Mouse (Mus musculus): ENCODE measurements around the gene Sytl2. TPM values are rescaled to one million over a fixed set of nuclear protein-coding genes. Genes with fewer than 3 reads are reported as not detected.

Sytl2 gene
- polyA plus RNA-seq (2017; shearing (Covaris generic)), result 10 to 100 TPM; 25.2 to 28.4 TPM

DNA sequence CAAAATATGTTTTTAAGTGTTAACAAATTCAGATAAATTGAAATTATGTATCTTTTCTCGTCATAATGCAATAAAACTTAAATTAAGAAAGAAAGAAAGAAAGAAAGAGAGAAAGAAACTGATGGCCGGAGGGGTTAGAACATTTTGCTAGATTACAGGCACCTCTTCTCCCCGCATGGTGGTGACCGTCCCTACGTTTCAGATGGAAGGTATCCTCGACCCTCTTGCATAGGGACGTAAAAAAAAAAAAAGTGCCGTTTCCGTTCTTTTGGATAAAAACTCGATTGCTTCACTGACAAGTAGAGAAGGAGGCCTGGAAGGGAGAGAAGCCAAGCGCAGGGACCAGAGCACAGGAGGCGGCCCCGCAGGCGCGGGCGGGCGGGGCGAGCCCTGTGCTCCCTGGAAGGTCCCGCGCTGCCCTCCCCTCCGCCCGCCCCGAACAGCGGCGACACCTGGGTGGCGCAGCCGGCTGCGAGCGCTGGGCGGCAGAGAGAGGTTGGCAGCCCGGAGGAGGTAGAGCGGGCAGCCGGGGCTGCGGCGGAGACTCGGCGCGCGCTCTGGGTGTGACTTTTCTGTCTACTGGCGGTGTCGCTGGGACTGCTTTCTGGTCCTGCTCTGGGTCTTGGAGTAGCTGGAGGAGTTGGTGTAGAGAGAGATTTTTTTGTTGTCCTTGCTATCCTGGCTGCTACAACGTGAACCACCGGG, at the start of gene Sytl2:
Gene Sytl2, plus strand, starts transcription at position 311 of the 705 bp plus-strand sequence.
- peak; percentile 78 for ATAC-seq

- no peak for ATAC-seq
Measured at GRCm38 (mm10) chr7:90252946-90253345, 49.1 kb upstream of the Sytl2 start.

DNA sequence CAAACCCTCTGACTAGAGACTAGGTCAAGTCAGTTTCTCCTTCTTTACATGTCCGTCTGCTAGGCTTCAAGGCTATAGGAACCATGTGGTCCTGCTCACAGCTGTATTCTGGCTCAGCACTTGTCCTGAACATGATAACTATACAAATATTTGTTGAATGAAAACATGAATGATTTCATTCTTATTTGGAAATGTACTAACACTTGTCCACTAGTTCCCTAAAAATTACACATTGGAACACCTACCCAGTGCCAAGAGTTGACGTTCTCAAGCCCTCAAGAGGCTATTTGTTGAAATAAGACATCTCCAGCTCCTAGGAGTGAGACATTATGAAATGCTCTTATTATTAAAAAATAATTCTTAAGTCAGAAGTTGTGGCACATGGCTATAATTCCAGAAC, 43.4 kb upstream of the Sytl2 start:
- ATAC-seq, result no peak

DNA sequence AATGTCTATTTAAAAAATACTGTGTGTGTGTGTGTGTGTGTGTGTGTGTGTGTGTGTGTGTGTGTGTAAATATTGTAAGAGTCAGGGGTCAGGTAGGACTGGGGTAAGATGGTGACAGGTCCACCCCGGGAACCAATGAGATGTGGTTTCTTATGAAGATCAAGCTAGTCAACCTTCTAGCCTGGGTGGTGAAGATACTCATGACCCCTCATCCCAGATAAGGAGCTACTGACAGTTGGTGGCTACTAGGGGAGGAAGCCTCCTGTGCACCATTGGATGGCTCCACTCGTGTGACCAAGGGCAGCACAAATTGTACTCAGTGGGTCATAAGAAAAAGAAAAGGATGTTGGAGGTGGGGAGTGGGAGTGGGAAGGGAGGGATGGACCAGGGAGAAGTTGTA, 42.2 kb upstream of the Sytl2 start:
- ATAC-seq, result no peak

DNA sequence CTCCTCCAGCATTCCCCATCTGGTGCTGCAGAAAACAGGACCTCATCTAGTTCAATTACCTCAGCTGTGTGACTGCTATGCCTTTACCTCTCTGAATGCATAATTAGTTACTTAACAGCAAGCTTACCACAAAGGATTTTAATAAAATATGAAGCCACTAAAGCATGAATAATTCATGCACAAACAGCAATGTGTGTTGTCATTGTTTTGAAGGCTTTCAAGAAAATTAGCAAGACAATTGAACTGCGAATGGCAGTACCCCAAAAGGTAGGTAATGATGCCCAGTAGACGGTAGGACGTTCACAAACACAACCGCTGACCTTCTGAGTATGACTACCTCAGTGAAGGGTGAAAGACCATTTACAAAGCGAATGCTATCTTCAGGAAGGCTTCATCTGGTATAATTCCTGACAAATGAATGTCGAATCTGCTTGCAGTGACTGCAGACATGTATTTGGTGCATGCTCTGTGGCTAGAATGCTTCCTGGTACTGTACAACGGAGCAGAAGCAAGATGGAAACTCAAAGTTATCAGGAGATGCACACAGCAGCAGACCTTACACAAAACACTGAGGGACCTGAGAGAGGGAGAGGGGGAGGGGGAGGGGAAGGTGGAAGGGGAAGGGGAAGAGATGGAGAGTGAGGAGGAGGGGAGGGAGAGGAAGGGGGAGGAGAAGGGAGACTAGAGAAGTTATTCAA, 40.0 kb upstream of the Sytl2 start:
- ATAC-seq, result no peak

DNA sequence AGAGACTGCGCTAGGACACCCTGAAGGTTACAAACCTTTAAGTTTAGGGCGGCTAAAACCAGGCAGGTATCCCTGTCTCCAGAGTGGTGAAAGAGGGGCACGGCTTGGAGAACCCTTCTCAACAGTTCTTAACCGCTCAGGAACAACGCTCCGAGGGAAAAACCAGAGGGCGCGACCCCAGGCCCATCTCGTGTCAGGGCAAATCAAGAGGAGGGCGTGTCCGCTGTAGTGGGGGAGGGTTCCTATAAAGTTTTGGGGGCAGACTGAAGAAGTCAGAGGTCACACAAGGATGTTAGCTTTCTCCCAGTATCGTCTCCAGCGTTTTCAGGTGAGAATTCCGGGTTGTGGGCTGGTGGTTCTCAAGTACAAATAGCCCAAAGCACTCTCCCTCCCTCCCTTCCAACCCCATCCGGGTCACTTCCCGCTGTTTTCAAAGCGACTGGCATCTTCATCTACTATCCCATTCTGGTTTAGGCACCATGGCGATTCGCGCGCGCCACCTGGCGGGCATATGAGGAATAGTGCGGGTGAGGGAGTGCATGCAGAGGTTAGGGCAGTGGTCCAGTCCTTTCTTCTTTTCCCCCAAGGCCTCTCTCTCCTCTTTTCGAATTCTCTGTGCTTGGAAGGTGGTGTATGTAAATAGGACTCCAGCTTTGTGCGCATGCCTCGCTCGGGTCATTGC, 36.6 kb upstream of the Sytl2 start, which contains the start of gene Ccdc83:
Gene Ccdc83, minus strand, starts transcription at position 489 of the 682 bp plus-strand sequence.
- ATAC-seq, result peak; percentile 72

GRCm38 (mm10) chr7:90270141-90270540, 31.9 kb upstream of the Sytl2 start:
- ATAC-seq, result no peak

DNA sequence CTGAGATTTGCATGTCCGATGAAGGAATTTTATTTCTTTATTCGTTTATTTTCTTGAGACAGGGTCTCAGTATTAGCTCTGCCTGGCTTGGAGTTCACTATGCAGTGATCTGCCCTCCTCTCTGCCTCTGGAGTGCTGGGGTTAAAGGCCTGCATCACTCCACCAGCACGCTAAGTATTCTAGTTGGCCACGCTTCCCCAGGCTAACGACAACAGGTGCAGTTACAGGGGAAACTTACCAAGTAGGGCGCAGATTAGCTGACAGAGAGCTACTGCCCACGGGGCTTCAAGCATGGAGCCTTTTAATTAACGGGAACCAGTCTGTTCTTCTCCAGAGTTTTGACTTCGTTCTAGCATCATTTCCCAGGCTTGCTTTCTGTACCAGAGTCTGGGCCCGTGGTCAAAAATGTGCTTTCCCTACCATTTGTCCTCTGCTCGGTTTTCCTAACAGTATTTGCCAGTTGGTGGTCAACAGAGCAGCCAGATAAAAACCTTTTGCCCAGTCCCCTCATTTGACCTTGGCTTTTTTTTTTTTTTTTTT, 27.4 kb upstream of the Sytl2 start:
- ATAC-seq, result no peak

GRCm38 (mm10) chr7:90277246-90277645, 24.8 kb upstream of the Sytl2 start:
- no peak for ATAC-seq

DNA sequence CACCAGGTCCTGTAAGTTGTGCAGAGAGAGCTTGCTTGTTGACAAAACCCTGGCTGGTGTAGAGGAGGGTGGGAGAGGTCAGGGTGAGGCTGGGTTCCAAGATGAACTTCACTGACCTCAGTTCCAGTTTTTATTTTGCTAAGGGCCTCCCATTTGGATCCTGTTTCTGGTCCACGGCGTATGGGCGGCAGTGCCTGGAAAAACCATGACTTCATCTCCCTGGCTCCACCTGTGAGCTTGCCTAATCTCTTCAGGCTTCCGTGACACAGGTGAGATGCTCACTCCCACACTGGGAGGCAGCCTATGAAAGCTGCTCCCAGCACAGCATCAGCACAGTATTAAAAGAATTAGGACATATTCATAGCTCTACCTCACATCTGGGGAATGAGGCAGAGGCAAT, 24.3 kb upstream of the Sytl2 start:
- ATAC-seq, result no peak

DNA sequence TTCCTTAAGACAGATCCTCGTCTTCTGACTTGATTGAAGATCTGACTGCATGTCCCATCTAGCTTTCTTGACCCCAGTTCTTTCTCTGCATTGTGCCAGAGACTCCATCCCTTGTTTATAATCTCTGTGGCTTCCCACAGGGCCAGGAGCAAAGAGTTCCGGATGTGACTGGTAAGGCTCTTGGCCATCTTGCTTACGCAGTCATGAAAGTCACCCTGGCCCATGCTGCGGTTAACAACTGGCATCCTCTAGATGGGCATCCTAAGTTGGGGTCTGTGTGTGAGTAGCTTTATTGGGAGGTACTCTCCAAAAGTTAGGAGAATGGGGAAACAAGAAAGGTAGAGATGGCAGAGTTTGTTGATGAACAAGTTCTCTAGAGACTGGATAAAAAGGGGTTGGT, 22.9 kb upstream of the Sytl2 start:
- ATAC-seq, result no peak

DNA sequence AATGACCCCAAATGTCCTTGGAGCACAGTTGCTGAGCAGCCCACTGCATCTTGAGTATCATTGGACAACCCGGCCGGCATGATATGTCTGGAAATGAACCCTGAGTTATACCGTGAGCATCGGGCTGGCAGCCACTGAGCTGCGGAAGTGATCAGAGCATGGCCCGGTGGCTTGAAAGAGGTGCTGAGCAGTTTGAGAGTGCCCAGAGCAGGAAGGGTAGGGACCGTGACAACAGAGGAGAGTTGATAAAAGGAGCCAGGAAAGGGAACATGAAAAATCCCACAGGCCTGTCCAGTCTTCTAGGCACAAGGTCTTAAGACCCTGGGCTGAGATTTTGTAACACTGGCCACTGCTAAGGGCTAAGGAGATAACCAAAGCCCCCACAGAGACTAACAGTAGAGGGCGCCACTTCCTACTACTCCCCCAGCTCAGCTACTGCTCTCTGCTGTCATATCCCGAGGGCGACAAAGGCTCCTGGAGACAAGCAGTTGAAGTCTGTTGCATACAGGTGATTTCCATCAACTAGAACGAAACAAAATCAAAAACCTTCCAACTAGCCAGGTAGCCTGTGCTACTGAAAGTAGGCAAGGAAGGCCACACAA, 21.7 kb upstream of the Sytl2 start:
- ATAC-seq, result peak; percentile 72

DNA sequence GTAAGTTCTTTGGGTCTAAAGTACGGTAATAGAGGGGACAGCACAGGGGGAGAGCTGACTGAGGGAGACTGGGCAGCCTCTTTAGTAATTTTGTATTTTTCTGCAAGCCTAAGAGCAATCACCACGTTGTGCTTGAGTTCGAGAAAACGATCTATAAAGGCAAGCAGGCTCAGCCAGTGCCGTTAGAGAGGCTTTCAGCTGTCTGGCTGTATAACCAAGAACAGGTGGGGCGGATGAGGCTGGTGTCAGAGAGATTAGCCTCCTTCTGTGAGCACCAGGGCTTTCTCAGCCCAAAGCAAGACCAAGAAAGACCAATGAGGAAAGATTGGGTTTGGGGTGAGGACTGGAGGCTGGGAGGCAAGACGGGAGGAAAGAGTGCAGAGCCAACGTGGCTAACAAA, 21.2 kb upstream of the Sytl2 start:
- ATAC-seq, result no peak

DNA sequence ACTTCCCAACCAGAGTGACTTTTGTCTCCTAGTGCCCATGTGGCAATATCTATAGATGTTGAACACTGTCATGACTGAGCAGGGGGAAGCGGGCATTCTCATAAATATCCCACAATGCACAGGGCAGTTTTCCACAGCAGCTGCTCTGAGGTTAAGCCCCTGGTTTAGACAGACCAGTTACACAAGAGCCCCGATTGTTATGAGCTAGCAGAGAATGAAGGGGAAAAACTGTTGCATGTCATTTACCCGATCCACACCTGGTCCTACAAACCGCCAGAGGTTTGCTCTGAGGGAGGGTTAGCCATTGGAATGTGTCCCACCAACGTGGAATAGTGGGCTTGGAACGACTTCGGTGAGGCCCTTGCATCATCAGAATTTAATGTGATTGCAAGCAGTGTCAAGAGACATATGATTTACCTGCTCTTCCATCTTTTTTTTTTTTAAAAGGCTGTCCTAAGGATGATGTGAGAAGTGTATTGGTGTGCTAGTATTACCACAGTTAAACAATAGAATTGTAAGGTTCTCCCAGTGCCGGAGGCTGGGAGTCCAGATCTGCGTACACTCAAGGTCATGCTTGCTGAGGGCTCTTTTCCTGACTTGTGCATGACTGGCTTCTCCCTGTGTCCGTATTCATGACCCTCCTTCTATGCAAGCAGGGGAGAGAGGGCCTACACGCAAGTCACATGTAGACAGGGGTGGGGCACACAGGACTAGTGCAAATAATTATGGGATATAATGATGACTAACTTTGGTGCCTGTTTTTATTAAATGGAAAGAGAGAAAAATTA, 20.1 kb upstream of the Sytl2 start:
- no peak for ATAC-seq

- no peak for ATAC-seq
Measured at GRCm38 (mm10) chr7:90282786-90283185, 19.3 kb upstream of the Sytl2 start.

DNA sequence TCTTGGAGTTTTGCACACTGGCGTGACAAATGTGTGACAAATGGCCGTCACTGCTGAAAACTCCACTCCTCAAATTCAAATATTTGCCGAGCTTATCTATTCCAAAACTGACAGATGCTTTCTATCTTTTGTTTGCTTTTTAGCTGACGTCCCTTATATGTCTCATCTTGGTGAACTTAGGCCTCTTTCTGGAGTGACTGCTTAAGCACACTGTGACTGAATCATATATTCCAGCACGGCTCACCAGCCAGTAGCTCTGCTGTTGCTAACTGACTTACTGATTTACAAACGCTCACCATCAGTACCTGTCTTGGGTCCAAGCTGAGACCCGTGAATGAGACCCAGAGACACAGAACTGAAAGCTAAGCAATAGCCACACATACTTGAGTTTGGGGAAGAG, 17.3 kb upstream of the Sytl2 start:
- ATAC-seq, result no peak

DNA sequence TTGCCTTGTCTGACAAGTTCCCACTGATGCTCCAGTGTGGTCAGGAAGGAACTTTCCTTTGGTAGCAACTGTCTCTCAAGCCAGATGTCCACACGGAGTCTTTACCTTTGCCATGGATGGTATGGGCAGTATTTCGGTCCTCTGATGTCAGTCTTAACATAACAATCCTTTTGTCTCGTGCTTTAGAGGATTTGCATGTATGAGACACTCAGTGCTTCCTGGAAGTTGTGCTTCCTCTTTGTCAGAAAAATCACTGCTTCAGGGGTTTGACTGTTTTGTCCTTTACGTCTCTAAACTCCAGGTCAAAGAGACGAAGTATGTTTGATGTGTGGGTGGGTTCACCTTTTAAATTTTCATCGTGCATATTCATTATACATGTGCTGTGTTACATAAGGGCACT, 10.2 kb upstream of the Sytl2 start:
- no peak for ATAC-seq

GRCm38 (mm10) chr7:90302647-90303552, 848 bp downstream of the Sytl2 start:
- peak; percentile 72 for ATAC-seq

DNA sequence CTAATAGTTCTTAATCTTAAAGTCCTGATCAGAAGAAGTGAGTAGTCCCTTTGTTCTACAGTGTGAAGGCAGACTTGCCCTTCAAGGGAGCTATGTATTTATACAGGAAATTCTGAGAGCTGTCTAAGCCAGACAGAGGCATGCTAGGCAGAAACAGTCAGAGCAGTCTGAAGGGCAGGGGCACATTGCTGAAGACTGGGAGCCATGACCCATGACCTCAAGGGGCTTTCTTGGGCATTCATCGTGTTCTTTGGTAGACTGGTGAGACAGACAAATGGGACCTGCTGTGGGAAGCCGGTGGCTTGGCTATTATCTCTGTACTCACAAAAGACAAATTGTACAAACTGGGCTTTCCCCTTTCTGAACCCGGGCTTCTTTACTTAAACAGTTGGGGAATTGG, 4.0 kb downstream of the Sytl2 start:
- ATAC-seq, result no peak

DNA sequence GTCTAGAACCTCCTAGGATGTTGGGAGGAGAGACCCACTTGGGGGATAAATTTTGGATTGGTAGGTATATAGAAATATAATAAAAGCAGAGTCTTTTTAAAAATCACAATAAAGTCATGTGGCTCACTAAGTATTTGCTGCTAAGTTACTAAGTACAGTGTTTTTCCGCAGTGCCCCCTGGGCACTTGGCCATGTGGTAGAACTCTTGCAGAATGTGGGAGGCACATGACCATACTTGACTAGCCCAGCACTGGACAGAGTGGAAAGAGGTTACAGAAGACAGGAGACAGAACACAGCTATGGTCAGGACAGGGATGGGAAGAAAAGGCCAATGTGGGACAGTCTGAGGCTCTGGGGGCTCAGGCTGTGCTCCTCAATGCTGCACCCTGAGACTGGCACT, 4.9 kb downstream of the Sytl2 start:
- no peak for ATAC-seq

GRCm38 (mm10) chr7:90308003-90308402, 6.0 kb downstream of the Sytl2 start:
- no peak for ATAC-seq

Measured in activated CD4-positive, CD25-positive, alpha-beta regulatory T cell, adult 4 months (primary cell).